Mouse (Mus musculus) heart, embryonic 16.5 days (tissue): ENCODE data around the gene Zfp830. TPM values are rescaled to one million over a fixed set of nuclear protein-coding genes. Genes with fewer than 3 reads are reported as not detected.

Experiments
- ATAC-seq: fragments of 200-750 bp; cut with Nextera tagmentation; replicated peaks from 2 replicates; pipeline ENCODE4 v1.8.0; 2017; ENCODE audit warnings: moderate number of reproducible peaks; ENCODE audit not compliant: insufficient read depth, low FRiP score; ENCODE audit errors: extremely low read depth
- H3K27ac ChIP-seq: fragments of 300-500 bp; sonication (generic); 2 replicates; pipeline ENCODE4 v1.5.1; 2014; ENCODE audit warnings: mild to moderate bottlenecking, low read length, control low read depth, moderate library complexity
- H3K27me3 ChIP-seq: fragments of 300-500 bp; sonication (generic); 2 replicates; pipeline ENCODE4 v1.6.1; 2014; ENCODE audit warnings: low read length, mixed read lengths; ENCODE audit not compliant: control insufficient read depth, insufficient read depth
- H3K36me3 ChIP-seq: fragments of 300-500 bp; sonication (generic); 2 replicates; pipeline ENCODE4 v1.6.1; 2014; ENCODE audit not compliant: control insufficient read depth, insufficient read depth
- H3K4me1 ChIP-seq: fragments of 300-500 bp; sonication (generic); 2 replicates; pipeline ENCODE4 v1.6.1; 2014; ENCODE audit warnings: low read length, mixed read lengths; ENCODE audit not compliant: control insufficient read depth, insufficient read depth
- H3K4me2 ChIP-seq: fragments of 300-500 bp; sonication (generic); 2 replicates; pipeline ENCODE4 v1.6.1; 2014; ENCODE audit warnings: low read depth, mild to moderate bottlenecking, control low read depth, low read length
- H3K4me3 ChIP-seq: fragments of 300-500 bp; sonication (generic); 2 replicates; pipeline ENCODE4 v1.5.1; 2014; ENCODE audit warnings: mild to moderate bottlenecking, control low read depth, low read length
- H3K9ac ChIP-seq: fragments of 300-500 bp; sonication (generic); 2 replicates; pipeline ENCODE4 v1.6.1; 2014; ENCODE audit warnings: low read length, control low read depth
- H3K9me3 ChIP-seq: fragments of 300-500 bp; sonication (generic); replicated peaks from 2 replicates; pipeline ENCODE4 v1.6.1; 2016; ENCODE audit warnings: low read length; ENCODE audit not compliant: control insufficient read depth
- whole genome bisulfite sequencing: fragments of 180-500 bp; shearing (Covaris S2); extraction: QIAGEN DNeasy Blood & Tissue Kit; methylation state at CpG from one replicate; pipeline ENCODE4 v1.1.7; 2014; 5-methylcytosine and 5-hydroxymethylcytosine counted together
- polyA plus RNA-seq: library from polyadenylated mRNA; unstranded; fragments of >200 nt; fragmentation: Nextera tagmentation; extraction: Ambion mirVana; gene quantifications from 2 replicates; pipeline ENCODE4 v1.2.1, GENCODE M21; 2015

Zfp830 gene
- polyA plus RNA-seq: 28.3 and 30.4 TPM in 2 replicates

DNA sequence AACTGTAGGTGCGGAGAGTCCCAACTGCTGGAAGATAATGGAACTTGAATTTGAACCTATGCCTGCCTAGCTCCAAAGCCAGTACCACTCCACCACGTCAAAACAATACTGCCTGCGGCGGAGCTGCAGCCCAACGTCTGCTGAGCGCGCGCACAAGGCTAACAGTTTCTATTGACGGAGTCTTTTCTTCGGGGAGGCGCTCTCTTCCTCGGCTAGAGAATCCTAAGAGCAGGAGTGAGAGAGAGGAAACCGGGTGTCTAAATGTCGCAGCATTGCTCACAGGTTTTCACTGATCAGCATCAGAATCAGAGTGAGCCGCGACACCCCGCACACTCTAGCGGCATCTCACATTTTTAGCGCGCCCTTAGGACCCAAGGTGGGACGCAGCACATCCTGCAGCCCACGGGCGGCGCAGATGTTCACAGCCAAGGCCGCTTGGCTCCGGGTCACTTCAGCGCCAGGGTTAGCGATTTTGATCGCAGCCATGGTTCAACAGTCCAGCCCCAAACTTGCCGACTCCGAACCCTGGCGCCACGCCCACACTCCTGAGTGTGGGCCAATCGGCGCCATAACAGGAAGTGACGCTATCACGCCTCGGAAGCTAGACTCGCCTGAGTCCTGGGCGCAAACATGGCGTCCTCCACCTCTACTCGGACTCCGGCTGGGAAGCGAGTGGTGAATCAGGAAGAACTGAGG is at the start of gene Zfp830, which contains the start of gene Cct6b:
Zfp830 (plus strand) TSS at position 604 of the 696 bp plus-strand sequence.
Cct6b (minus strand) TSS at position 580 of the 696 bp plus-strand sequence.
- peaks cover 3% of the 10 kb centered on the region; the same call in 1 of the 2 replicates for H3K9me3 ChIP-seq
- peak within 1 kb of the TSS; percentile 83 for H3K4me3 ChIP-seq
- peak within 1 kb of the TSS; percentile 98 for H3K4me2 ChIP-seq
- under 1% methylated on average over 44 of the region's 44 CpGs for WGBS
- peak; percentile 99 for ATAC-seq
- H3K36me3 ChIP-seq: 0 out of 2 replicates have a peak, but pooled peaks cover 8% of the 10 kb centered on the region
- peaks cover 19% of the 10 kb centered on the region for H3K4me1 ChIP-seq
- peak within 1 kb of the TSS; percentile 87 for H3K9ac ChIP-seq
- H3K27ac ChIP-seq: peak within 1 kb of the TSS; percentile 95
- no peaks in the 10 kb centered on the region; the same call in 1 of the 2 replicates for H3K27me3 ChIP-seq

DNA sequence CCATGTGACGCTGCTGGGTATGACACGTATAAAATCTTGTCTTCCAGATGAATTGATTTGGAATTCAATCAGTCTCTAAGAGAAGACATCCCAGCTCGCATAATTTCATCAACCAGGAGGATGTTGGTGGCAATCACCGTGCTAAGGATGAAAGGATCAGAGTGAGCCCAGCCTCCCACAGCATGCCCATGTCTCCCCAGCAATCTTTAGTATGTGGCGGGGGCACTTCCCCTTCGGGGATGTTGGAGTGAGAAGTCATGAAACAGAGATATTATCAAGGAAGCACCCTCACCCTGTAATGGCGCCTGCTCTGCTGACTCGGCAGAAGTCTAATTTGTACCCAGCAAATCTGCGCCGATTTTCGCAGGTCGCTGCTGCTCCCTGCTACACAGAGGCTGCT is 44.9 kb upstream of the Zfp830 start:
- H3K36me3 ChIP-seq: no peaks in the 10 kb centered on the region
- no peak overlapping the region for H3K4me3 ChIP-seq
- WGBS: 65% methylated on average over 12 of the region's 12 CpGs
- H3K9ac ChIP-seq: no peak overlapping the region
- no peak overlapping the region for H3K4me2 ChIP-seq
- no peaks in the 10 kb centered on the region for H3K4me1 ChIP-seq
- ATAC-seq: no peak
- H3K9me3 ChIP-seq: no peaks in the 10 kb centered on the region
- H3K27me3 ChIP-seq: no peaks in the 10 kb centered on the region
- no peak overlapping the region for H3K27ac ChIP-seq

DNA sequence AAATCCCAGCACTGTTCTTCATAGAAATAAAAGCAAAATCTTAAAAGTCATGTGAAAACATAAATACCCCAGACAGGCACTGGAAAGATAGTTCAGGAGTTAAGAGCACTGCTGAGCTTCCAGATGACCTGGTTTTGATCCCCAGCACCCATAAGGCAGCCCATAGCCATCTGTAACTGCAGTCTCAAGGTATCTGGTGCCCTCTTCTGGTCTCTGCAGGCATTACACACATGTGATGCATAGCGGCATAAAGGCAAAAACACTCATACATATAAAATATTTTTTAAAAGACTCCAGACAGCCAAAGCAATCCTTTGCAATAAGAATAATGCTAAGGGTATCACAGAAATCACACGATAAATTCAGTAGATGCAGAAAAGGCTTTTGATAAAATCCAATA is 37.3 kb upstream of the Zfp830 start:
- Histone ChIP-seq H3K4me1 (no peaks in the 10 kb centered on the region), H3K9me3 (peaks cover 3% of the 10 kb centered on the region; the same call in 1 of the 2 replicates), H3K9ac (no peak overlapping the region), H3K36me3 (no peaks in the 10 kb centered on the region), H3K4me2 (no peak overlapping the region), H3K4me3 (no peak overlapping the region), H3K27me3 (no peaks in the 10 kb centered on the region), H3K27ac (no peak overlapping the region)
- WGBS: 89% methylated on average over 2 of the region's 2 CpGs
- no peak for ATAC-seq

DNA sequence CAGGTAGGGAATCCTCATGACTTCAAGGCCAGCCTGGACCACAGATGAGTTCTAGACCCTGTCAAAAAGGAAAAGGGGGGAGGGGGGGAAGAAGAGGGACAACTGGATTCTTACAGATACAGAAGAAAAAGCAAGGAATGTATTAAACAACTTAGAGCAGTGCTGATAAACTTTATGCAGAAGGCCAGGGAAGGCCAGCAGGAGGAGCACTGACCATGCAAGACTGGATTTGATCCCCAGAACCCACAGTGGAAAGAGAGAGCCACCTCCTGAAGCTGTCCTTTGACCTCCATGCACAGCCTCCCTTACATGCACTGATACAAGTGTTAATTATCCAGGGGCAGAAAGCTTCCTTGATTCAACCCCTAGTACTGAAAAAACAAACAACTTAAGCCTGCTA is 29.9 kb upstream of the Zfp830 start:
- Histone ChIP-seq H3K9me3 (no peaks in the 10 kb centered on the region), H3K36me3 (no peaks in the 10 kb centered on the region), H3K9ac (no peak overlapping the region), H3K4me2 (no peak overlapping the region), H3K27me3 (no peaks in the 10 kb centered on the region), H3K27ac (no peak overlapping the region), H3K4me1 (no peaks in the 10 kb centered on the region), H3K4me3 (no peak overlapping the region)
- no peak for ATAC-seq

DNA sequence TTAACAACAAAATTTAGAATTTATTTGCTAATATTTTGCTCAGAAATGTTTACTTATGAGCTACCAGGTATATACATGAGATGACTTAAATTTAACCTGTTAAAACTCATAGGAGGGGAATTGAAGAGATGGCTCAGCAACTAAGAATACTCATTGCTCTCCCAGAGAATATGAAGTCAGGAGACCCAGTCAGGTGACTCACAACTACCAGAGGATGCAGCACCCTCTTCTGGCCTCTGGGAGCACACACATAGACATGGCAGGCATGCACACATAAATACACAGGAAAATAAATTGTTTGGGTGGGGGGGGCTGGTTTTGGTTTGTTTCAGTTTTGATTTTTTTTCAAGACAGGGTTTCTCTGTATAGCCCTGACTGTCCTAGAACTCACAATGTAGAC is 25.1 kb upstream of the Zfp830 start:
- no peak overlapping the region for H3K27ac ChIP-seq
- no peaks in the 10 kb centered on the region for H3K4me1 ChIP-seq
- no peaks in the 10 kb centered on the region for H3K36me3 ChIP-seq
- H3K4me2 ChIP-seq: no peak overlapping the region
- H3K9ac ChIP-seq: no peak overlapping the region
- H3K4me3 ChIP-seq: no peak overlapping the region
- H3K27me3 ChIP-seq: no peaks in the 10 kb centered on the region
- ATAC-seq: no peak
- H3K9me3 ChIP-seq: 0 out of 2 replicates have a peak, but pooled peaks cover 2% of the 10 kb centered on the region

DNA sequence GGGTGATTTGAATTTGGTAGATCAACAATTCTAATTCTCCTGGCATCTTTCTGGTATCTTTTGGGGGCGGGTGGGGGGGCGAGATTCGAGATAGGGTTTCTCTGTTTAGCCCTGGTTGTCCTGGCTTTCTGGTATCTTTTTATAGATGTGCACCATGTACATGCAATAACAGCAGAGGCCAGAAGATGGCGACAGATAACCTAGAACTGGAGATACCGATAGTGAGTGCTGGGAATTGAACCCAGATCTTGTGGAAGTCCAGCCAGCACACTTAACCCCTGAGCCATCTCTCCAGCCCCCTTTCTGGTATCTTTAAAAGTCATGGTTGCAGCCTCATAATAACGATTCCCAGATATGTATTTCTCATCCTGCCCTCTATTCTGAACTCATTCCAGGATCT is 18.0 kb upstream of the Zfp830 start:
- Histone ChIP-seq H3K27ac (no peak overlapping the region), H3K4me1 (no peaks in the 10 kb centered on the region), H3K4me3 (no peak overlapping the region), H3K9me3 (0 out of 2 replicates have a peak, but pooled peaks cover 2% of the 10 kb centered on the region), H3K4me2 (no peak overlapping the region), H3K36me3 (no peaks in the 10 kb centered on the region), H3K9ac (no peak overlapping the region), H3K27me3 (no peaks in the 10 kb centered on the region)
- ATAC-seq: no peak
- 29% methylated on average over 6 of the region's 6 CpGs for WGBS

DNA sequence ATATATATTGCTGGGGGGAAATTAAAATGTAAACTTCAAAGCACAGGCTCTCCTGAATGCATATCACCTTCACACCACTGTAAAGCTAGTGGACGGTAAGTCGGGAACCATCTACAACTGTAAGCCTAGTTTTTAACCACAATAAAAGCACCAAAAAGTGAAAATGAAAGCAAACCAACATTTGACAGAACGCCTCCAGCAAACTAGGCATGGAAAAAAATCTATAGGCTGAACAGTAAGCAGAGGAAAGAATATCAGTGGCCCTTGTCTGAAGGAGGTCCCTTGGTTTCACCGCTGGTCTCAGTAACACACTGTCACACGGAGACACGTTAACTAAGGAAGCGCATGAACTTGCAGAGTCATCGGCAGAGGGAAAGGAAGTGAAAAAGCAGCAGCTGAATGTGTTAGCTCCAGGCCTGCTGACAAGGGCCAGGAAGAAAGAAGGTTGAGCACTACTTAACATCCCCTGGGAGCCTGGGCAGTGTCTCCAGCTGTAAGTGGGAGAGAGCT is 17.2 kb upstream of the Zfp830 start:
- Histone ChIP-seq H3K9me3 (0 out of 2 replicates have a peak, but pooled peaks cover 2% of the 10 kb centered on the region), H3K4me2 (peak overlapping the region; percentile 42), H3K9ac (peak overlapping the region; percentile 30; the same call in 1 of the 2 replicates), H3K27me3 (no peaks in the 10 kb centered on the region), H3K4me3 (peak overlapping the region; percentile 26), H3K27ac (no peak overlapping the region), H3K36me3 (no peaks in the 10 kb centered on the region), H3K4me1 (no peaks in the 10 kb centered on the region)
- ATAC-seq: no peak
- WGBS: 65% methylated on average over 8 of the region's 8 CpGs

DNA sequence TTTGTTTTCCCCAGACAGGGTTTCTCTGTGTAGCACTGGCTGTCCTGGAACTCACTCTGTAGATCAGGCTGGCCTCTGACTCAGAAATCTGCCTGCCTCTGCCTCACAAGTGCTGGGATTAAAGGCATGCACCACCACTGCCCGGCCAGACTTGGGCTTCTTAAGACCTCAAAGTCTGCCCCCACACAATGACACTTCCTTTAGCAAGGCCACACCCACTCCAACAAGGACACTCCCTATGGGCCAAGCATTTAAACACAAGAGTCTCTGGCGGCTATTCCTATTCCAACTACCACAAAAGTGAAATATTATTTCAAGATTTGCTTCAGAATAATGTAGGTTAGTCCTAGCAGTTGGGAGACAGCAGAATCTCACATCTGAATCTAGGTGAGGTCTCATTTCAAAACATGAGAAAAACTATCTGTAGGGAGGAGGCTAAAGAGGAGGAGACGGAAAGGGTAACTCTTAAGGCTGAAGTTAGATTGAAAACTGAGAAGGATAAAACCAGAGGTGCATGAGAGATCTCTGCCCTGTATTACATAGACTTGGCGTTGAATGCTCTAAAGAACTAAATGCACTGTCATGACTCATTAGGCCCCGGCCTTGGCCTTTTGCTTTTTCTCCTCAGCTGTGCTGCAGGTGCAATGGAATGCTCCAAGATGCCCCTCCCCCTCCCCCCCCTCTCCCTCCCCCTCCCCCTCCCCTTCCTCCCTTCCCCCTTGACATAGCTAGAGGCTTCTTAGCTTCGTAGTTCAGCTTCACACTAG is 11.6 kb upstream of the Zfp830 start:
- Histone ChIP-seq H3K4me2 (no peak overlapping the region), H3K27ac (no peak overlapping the region), H3K36me3 (no peaks in the 10 kb centered on the region), H3K9me3 (no peaks in the 10 kb centered on the region), H3K4me3 (no peak overlapping the region), H3K9ac (no peak overlapping the region), H3K27me3 (no peaks in the 10 kb centered on the region), H3K4me1 (no peaks in the 10 kb centered on the region)
- WGBS: 71% methylated on average over 5 of the region's 6 CpGs
- ATAC-seq: no peak

DNA sequence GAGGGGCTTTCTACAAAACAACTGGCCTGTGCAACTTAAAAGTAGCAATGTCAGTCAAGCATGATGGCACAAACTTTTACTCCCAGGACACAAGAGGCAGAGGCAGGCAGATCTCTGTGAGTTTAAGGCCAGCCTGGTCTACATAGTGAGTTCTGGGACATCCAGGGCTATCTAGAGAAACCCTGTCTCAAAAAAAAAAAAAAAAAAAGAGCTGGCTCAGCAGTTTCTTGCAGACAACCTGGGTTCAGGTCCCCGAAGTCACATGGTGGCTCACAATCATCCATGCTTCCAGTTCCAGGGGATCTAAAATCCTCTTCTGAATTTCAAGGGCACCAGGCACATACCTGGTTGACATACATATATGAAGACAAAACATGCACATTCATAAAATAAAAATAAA is 8.2 kb upstream of the Zfp830 start:
- 81% methylated on average over 1 of the region's 1 CpGs for WGBS
- Histone ChIP-seq H3K4me3 (no peak overlapping the region), H3K9ac (no peak overlapping the region), H3K27me3 (no peaks in the 10 kb centered on the region; the same call in 1 of the 2 replicates), H3K4me2 (no peak overlapping the region), H3K9me3 (no peaks in the 10 kb centered on the region), H3K27ac (no peak overlapping the region), H3K4me1 (no peaks in the 10 kb centered on the region), H3K36me3 (no peaks in the 10 kb centered on the region)
- no peak for ATAC-seq
